Mouse (Mus musculus) hindbrain, embryonic 10.5 days (tissue): Measurements from ENCODE around the gene Prdx5. TPM values are rescaled to one million over a fixed set of nuclear protein-coding genes. Genes with fewer than 3 reads are reported as not detected.
"Not testable (repeated sequence)": the region's sequence is repeated elsewhere in the genome, so short reads cannot be mapped to it uniquely, and the experiment has no call there.

Source experiments
- DNase-seq: peaks from one replicate; pipeline ENCODE4 v3.0.0-alpha.2; 2017; ENCODE audit warnings: low spot score
- H3K27ac ChIP-seq: fragments of 300-500 bp; sonication (generic); 2 replicates; pipeline ENCODE4 v1.5.1; 2016; ENCODE audit warnings: mild to moderate bottlenecking, moderate library complexity
- H3K27me3 ChIP-seq: fragments of 300-500 bp; sonication (generic); 2 replicates; pipeline ENCODE4 v1.6.1; 2016; ENCODE audit warnings: mild to moderate bottlenecking; ENCODE audit not compliant: poor library complexity, insufficient read depth, severe bottlenecking
- H3K36me3 ChIP-seq: fragments of 300-500 bp; sonication (generic); 2 replicates; pipeline ENCODE4 v1.6.1; 2016; ENCODE audit warnings: mild to moderate bottlenecking, moderate library complexity
- H3K4me1 ChIP-seq: fragments of 300-500 bp; sonication (generic); replicated peaks from 2 replicates; pipeline ENCODE4 v1.6.1; 2016; ENCODE audit warnings: mild to moderate bottlenecking
- H3K4me3 ChIP-seq: fragments of 300-500 bp; sonication (generic); 2 replicates; pipeline ENCODE4 v1.5.1; 2016; ENCODE audit warnings: mild to moderate bottlenecking, moderate library complexity
- H3K9me3 ChIP-seq: fragments of 300-500 bp; sonication (generic); 2 replicates; pipeline ENCODE4 v1.6.1; 2016; ENCODE audit warnings: mild to moderate bottlenecking, moderate library complexity
- WGBS: fragments of 180-500 bp; shearing (Covaris S2); methylation state at CpG from one replicate; pipeline ENCODE4 v1.1.7; 2016; 5-methylcytosine and 5-hydroxymethylcytosine counted together
- polyA plus RNA-seq: library from polyadenylated mRNA; unstranded; fragments of >200 nt; fragmentation: Nextera tagmentation; extraction: Ambion mirVana; gene quantifications from 2 replicates; pipeline ENCODE4 v1.2.1, GENCODE M21; 2016

The Prdx5 gene
- polyA plus RNA-seq, 1 experiment from 2014 or later = 196 TPM

DNA sequence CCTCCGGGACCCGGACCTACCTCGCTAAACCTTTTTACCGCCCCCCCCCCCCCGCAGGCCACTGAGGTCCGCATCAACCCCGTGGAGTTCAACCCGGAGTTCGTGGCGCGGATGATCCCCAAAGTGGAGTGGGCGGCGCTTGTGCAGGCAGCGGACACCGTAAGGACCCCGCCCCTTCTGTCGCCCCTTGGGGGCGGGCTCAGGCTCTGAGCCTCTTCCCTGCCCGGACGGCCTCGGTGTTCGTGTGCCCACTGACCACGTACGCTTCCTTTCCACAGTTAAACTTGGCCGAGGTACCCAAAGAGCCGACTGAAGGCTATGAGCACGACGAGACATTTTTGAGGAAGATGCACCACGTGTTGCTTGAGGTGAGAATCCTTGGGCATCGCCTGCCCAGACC lies 400 bp upstream of the Prdx5 start:
- peaks cover 60% of the 10 kb centered on the region for H3K36me3 ChIP-seq
- under 1% methylated on average over 30 of the region's 30 CpGs for WGBS

GRCm38 (mm10) chr19:6909021-6909420 lies 885 bp downstream of the Prdx5 start:
- Histone ChIP-seq H3K27ac (peak overlapping the region; percentile 90), H3K36me3 (peaks cover 66% of the 10 kb centered on the region), H3K9me3 (no peaks in the 10 kb centered on the region), H3K27me3 (no peaks in the 10 kb centered on the region), H3K4me1 (peaks cover 44% of the 10 kb centered on the region), H3K4me3 (peak overlapping the region; percentile 71)
- WGBS = 12% methylated on average over 11 of the region's 11 CpGs
- DNase-seq = no peak

More for the DNA sequence above, 400 bp upstream of the Prdx5 start:
- H3K9me3 ChIP-seq, H3K27me3 ChIP-seq: not testable (repeated sequence)
- Histone ChIP-seq H3K27ac (peak overlapping the region; percentile 90), H3K4me1 (peaks cover 46% of the 10 kb centered on the region), H3K4me3 (peak overlapping the region; percentile 71)
- DNase-seq = peak; percentile 52

GRCm38 (mm10) chr19:6907811-6908540 lies 1.9 kb downstream of the Prdx5 start:
- DNase-seq = no peak
- Histone ChIP-seq H3K27me3 (no peaks in the 10 kb centered on the region), H3K9me3 (no peaks in the 10 kb centered on the region), H3K36me3 (peaks cover 59% of the 10 kb centered on the region), H3K27ac (peak overlapping the region; percentile 17; the same call in 1 of the 2 replicates), H3K4me3 (peak overlapping the region; percentile 71), H3K4me1 (peaks cover 42% of the 10 kb centered on the region)
- WGBS = 90% methylated on average over 7 of the region's 7 CpGs

GRCm38 (mm10) chr19:6907094-6907493 lies 2.8 kb downstream of the Prdx5 start:
- Histone ChIP-seq H3K36me3 (peaks cover 50% of the 10 kb centered on the region), H3K4me3 (no peak overlapping the region), H3K27ac (no peak overlapping the region), H3K4me1 (peaks cover 39% of the 10 kb centered on the region), H3K27me3 (no peaks in the 10 kb centered on the region), H3K9me3 (no peaks in the 10 kb centered on the region)
- DNase-seq = no peak
- WGBS = 91% methylated on average over 8 of the region's 8 CpGs

- 91% methylated on average over 3 of the region's 3 CpGs for WGBS
- no peak for DNase-seq
- peaks cover 41% of the 10 kb centered on the region for H3K36me3 ChIP-seq
- H3K27ac ChIP-seq = no peak overlapping the region
- H3K9me3 ChIP-seq = no peaks in the 10 kb centered on the region
- H3K4me1 ChIP-seq = peaks cover 32% of the 10 kb centered on the region
- no peaks in the 10 kb centered on the region for H3K27me3 ChIP-seq
- no peak overlapping the region for H3K4me3 ChIP-seq
These were observed 3.7 kb downstream of the Prdx5 start for GRCm38 (mm10) chr19:6906199-6906598.

DNA sequence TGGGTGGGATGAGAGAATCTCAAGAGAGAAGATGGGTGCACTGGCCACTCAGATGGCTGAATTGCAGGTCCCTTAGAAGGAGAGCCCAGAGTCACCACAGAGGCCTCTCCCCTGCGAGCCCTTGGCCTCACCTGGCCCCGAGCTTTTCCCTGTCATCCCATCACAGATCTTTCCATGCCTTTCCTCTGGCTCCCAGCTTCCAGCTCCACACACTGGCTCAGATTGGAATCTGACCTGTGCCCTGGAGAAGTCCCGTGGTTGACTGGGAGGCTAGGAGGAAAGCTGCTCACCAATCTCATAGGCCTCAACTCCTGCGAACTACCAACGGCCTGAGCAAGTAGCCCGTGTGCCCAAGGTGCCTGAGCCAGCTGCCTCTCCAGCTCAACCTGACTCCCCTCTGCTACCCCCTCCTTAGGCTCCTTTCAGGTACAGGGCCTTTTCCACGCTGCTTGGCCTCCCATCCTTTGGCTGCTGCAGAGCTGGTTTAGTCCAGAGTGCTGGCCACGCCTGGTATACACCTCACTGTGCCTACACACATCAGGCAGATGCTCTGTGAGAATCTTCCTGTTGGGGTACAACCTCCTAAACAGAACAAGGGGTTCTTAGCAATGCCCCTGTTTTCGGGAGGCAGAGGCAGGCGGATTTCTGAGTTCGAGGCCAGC lies 4.3 kb downstream of the Prdx5 start:
- Histone ChIP-seq H3K27me3 (no peaks in the 10 kb centered on the region), H3K4me1 (peaks cover 28% of the 10 kb centered on the region), H3K36me3 (peaks cover 38% of the 10 kb centered on the region), H3K9me3 (no peaks in the 10 kb centered on the region), H3K27ac (no peak overlapping the region), H3K4me3 (no peak overlapping the region)
- no peak for DNase-seq
- WGBS = 90% methylated on average over 11 of the region's 11 CpGs

DNA sequence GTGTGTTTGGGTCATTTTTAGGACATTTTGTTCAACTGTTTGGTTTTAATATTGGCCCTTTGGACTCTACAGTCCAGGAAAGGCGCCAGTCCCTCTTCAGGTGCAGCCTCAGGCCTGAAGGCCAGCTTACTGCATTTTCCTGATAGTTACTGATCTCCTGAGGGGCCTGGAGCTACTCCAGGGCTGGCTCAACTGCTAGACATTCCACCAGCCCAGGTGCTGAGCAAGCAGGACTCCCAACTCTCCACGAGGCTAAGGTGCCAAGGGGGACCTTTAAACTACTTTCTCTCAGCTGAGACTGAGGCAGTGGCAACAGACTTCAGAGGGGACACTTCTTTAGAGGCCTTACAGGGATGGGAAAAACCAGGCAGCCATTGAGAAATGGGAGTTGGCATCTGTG lies 5.1 kb downstream of the Prdx5 start:
- no peak for DNase-seq
- 86% methylated on average over 2 of the region's 2 CpGs for whole genome bisulfite sequencing
- H3K27ac ChIP-seq = no peak overlapping the region
- H3K36me3 ChIP-seq = peaks cover 38% of the 10 kb centered on the region
- peaks cover 5% of the 10 kb centered on the region; the same call in 1 of the 2 replicates for H3K9me3 ChIP-seq
- no peak overlapping the region for H3K4me3 ChIP-seq
- H3K4me1 ChIP-seq = peaks cover 25% of the 10 kb centered on the region
- H3K27me3 ChIP-seq = no peaks in the 10 kb centered on the region

GRCm38 (mm10) chr19:6903031-6903430 lies 6.9 kb downstream of the Prdx5 start:
- peaks cover 11% of the 10 kb centered on the region for H3K4me1 ChIP-seq
- peaks cover 5% of the 10 kb centered on the region; the same call in 1 of the 2 replicates for H3K9me3 ChIP-seq
- 93% methylated on average over 1 of the region's 1 CpGs for WGBS
- H3K36me3 ChIP-seq = peaks cover 38% of the 10 kb centered on the region
- DNase-seq = no peak
- H3K4me3 ChIP-seq = no peak overlapping the region
- H3K27me3 ChIP-seq = no peaks in the 10 kb centered on the region
- no peak overlapping the region for H3K27ac ChIP-seq

DNA sequence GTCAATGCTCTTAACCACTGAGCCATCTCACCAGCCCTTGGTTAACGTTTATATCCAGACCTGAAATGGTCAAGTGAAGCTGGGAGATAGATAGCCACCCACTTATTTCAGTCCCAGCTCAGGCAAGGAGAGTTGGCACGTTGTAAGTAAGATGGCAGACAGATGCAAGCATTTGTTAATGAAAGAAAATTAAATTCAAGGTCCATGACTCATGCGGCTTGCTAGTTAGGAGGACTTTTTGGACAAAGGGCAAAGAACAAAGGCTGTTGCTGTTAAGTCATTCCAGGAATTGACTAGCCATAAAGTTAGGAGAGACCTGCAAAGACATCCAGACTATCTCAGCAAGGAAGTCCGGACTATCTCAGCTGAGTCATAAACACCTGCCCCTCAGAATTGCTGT lies 10.3 kb downstream of the Prdx5 start:
- Histone ChIP-seq H3K27ac (no peak overlapping the region), H3K4me1 (no peaks in the 10 kb centered on the region), H3K4me3 (no peak overlapping the region), H3K9me3 (peaks cover 9% of the 10 kb centered on the region; the same call in 1 of the 2 replicates), H3K27me3 (no peaks in the 10 kb centered on the region), H3K36me3 (peaks cover 9% of the 10 kb centered on the region)
- WGBS = 86% methylated on average over 4 of the region's 4 CpGs
- DNase-seq = no peak

DNA sequence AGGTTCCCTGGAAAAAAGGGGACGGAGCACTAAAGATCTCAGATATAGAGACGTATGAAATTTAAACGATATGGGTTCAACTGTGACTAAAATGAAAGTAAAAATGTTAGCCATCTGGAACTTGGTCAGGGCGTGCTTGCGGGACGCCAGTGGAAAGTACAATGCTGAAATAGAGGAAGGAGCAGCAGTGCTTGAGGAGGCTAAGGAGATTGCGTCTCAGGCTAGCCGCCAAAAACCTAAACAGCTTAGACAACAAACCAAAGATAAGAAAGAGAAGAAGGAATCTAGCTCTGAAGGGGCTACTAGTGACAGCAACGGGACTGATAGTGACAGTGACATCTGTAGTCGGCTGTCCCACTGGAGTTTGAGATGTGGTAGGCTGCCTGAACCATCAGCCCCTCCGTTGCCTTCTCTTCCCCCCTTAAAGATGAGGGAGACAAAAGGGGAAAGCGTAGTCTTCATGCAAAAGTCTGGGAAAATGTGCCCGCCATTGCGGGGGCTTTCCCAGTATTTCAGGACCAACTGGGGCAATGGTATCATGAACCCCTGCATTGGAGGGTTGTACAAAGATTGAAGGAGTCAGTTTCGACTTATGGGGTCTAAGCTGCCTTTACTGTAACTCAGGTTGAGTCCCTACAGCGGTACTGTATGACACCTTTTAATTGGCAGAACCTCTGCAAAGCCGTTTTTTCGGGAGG lies 14.1 kb downstream of the Prdx5 start:
- not testable (repeated sequence) for DNase-seq, H3K36me3 ChIP-seq

GRCm38 (mm10) chr19:6893731-6894451 lies 16.0 kb downstream of the Prdx5 start:
- no peak overlapping the region for H3K27ac ChIP-seq
- no peaks in the 10 kb centered on the region for H3K27me3 ChIP-seq
- DNase-seq = no peak
- H3K36me3 ChIP-seq = no peaks in the 10 kb centered on the region
- WGBS = 92% methylated on average over 14 of the region's 14 CpGs
- peaks cover 4% of the 10 kb centered on the region; the same call in 1 of the 2 replicates for H3K9me3 ChIP-seq
- no peak overlapping the region for H3K4me3 ChIP-seq
- no peaks in the 10 kb centered on the region for H3K4me1 ChIP-seq

More for the DNA sequence above, 14.1 kb downstream of the Prdx5 start:
- WGBS = 90% methylated on average over 18 of the region's 18 CpGs
- not testable (repeated sequence) for H3K9me3 ChIP-seq, H3K4me3 ChIP-seq, H3K27ac ChIP-seq, H3K4me1 ChIP-seq, H3K27me3 ChIP-seq

- Histone ChIP-seq H3K4me3 (no peak overlapping the region), H3K9me3 (peaks cover 4% of the 10 kb centered on the region; the same call in 1 of the 2 replicates), H3K27me3 (no peaks in the 10 kb centered on the region), H3K27ac (no peak overlapping the region), H3K4me1 (no peaks in the 10 kb centered on the region), H3K36me3 (no peaks in the 10 kb centered on the region)
- no peak for DNase-seq
- 80% methylated on average over 4 of the region's 4 CpGs for WGBS
These were observed 17.4 kb downstream of the Prdx5 start for GRCm38 (mm10) chr19:6892512-6892911.
